13 mouse cellular contexts compared by ENCODE assay signal in the genomic region with DNA sequence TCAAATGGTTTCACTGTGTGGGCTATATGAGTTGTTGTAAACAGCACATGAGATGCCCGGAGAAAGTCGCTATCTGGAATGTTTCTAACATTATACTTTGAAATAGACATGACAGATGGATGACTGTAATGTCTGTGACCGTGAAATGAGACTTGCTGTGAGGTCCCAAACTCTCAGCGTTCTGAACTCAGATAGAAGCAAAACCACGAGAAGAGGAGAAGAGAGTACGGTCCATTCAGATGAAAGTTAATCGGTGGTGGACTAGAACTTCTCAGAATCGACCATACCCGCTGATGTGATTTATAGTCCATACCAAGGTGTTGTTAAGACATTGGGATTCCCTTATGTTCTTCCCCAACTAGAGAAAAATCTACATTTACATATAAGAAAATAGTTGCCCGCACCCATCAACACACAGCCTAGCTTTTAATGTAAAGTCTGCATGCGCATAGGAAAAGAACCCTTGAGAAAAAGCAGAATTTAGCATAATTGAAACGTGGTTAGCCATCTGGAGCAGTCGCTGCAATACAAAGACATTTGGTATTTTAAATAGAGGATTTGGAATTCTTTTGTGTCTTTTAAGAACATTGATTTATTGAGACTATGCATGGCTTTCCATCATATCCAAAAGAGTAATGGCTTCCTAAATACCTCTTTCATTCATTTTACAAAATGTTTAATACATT. TPM values are rescaled to one million over a fixed set of nuclear protein-coding genes. Genes with fewer than 3 reads are reported as not detected.
DNase-seq lines count a peak whose midpoint lies in the region; ATAC-seq lines count a peak whose summit lies in the region.
"Had no signal": no experiment of that assay in that cellular context is flagged by ENCODE, and none has a peak within 500 bp of the region (broad histone marks: within the 10 kb centered on the region; RNA-seq: fewer than 3 reads in every experiment).

No protein-coding gene starts in this region.

- no peak overlapping the region; the same call in 1 of the 2 replicates for H3K27ac ChIP-seq in embryonic facial prominence, embryonic 13.5 days
- H3K27ac ChIP-seq in embryonic facial prominence, embryonic 10.5 days (replicated peaks): no peak overlapping the region
- no peak overlapping the region for H3K27ac ChIP-seq in neural tube, embryonic 11.5 days (ENCODE audit: low read depth, low read length)
- H3K27ac ChIP-seq in midbrain, embryonic 11.5 days (ENCODE audit: low read depth, low read length): peak overlapping the region; percentile 45
- H3K27ac ChIP-seq: liver, embryonic 13.5 days had no signal

- H3K9ac ChIP-seq in embryonic facial prominence, embryonic 13.5 days: no peak overlapping the region
- no peak overlapping the region for H3K9ac ChIP-seq in neural tube, embryonic 11.5 days (ENCODE audit: low read length)
- H3K9ac ChIP-seq in midbrain, embryonic 11.5 days (ENCODE audit: low read length): no peak overlapping the region
- H3K9ac ChIP-seq: liver, embryonic 13.5 days had no signal

- ATAC-seq in embryonic facial prominence, embryonic 13.5 days (ENCODE audit: insufficient number of reproducible peaks, insufficient read depth, low FRiP score, low TSS enrichment, low read depth): no peak
- 0 out of 2 replicates have a peak, but pooled peaks have one; percentile 8 for ATAC-seq in neural tube, embryonic 11.5 days (ENCODE audit: insufficient read depth, low FRiP score, low TSS enrichment)
- ATAC-seq in midbrain, embryonic 11.5 days (ENCODE audit: low FRiP score): peak; percentile 39

- no peak for DNase-seq in embryonic facial prominence, embryonic 10.5 days (ENCODE audit: low spot score)
- no peak for DNase-seq in neural tube, embryonic 11.5 days (ENCODE audit: low spot score)
- DNase-seq in neural tube, embryonic 10.5 days (ENCODE audit: extremely low spot score, low spot score): no peak
- peak; percentile 91 for DNase-seq in midbrain, embryonic 11.5 days (ENCODE audit: low spot score, missing footprints)
- DNase-seq in B cell, adult 2 months: no peak
- DNase-seq in cerebellum, postnatal 36 days: no peak
- no peak for DNase-seq in ovary, postnatal 10 days (ENCODE audit: low spot score)
- DNase-seq: adrenal gland, postnatal 25 days; gastrocnemius, postnatal 14 days; kidney, adult 8-10 months; liver, embryonic 13.5 days; lung, postnatal 36 days had no signal

- no peaks in the 10 kb centered on the region for H3K9me3 ChIP-seq in embryonic facial prominence, embryonic 13.5 days
- no peaks in the 10 kb centered on the region for H3K9me3 ChIP-seq in embryonic facial prominence, embryonic 10.5 days
- H3K9me3 ChIP-seq in neural tube, embryonic 11.5 days (ENCODE audit: control insufficient read depth, low read length): no peaks in the 10 kb centered on the region
- H3K9me3 ChIP-seq in midbrain, embryonic 11.5 days (ENCODE audit: control insufficient read depth, low read length): no peaks in the 10 kb centered on the region
- H3K9me3 ChIP-seq: liver, embryonic 13.5 days had no signal

- peaks cover 35% of the 10 kb centered on the region for H3K4me1 ChIP-seq in embryonic facial prominence, embryonic 13.5 days
- H3K4me1 ChIP-seq in embryonic facial prominence, embryonic 10.5 days: peaks cover 20% of the 10 kb centered on the region
- H3K4me1 ChIP-seq in neural tube, embryonic 11.5 days (ENCODE audit: control insufficient read depth, insufficient read depth, low read length): peaks cover 21% of the 10 kb centered on the region
- peaks cover 36% of the 10 kb centered on the region for H3K4me1 ChIP-seq in midbrain, embryonic 11.5 days (ENCODE audit: control insufficient read depth, insufficient read depth, low read length)
- H3K4me1 ChIP-seq: liver, embryonic 13.5 days had no signal

- H3K36me3 ChIP-seq in embryonic facial prominence, embryonic 13.5 days: peaks cover 14% of the 10 kb centered on the region; the same call in 1 of the 2 replicates
- no peaks in the 10 kb centered on the region; the same call in 1 of the 2 replicates for H3K36me3 ChIP-seq in embryonic facial prominence, embryonic 10.5 days (replicated peaks)
- H3K36me3 ChIP-seq in neural tube, embryonic 11.5 days (ENCODE audit: control insufficient read depth, insufficient read depth, low read length): no peaks in the 10 kb centered on the region
- no peaks in the 10 kb centered on the region for H3K36me3 ChIP-seq in midbrain, embryonic 11.5 days (ENCODE audit: control insufficient read depth, insufficient read depth, low read length)
- H3K36me3 ChIP-seq: liver, embryonic 13.5 days had no signal

- H3K27me3 ChIP-seq in embryonic facial prominence, embryonic 13.5 days: no peaks in the 10 kb centered on the region
- 0 out of 2 replicates have a peak, but pooled peaks cover 3% of the 10 kb centered on the region for H3K27me3 ChIP-seq in embryonic facial prominence, embryonic 10.5 days (replicated peaks; ENCODE audit: low read depth, poor library complexity, severe bottlenecking)
- no peaks in the 10 kb centered on the region for H3K27me3 ChIP-seq in neural tube, embryonic 11.5 days (ENCODE audit: control insufficient read depth, insufficient read depth, low read length)
- no peaks in the 10 kb centered on the region for H3K27me3 ChIP-seq in midbrain, embryonic 11.5 days (ENCODE audit: control insufficient read depth, insufficient read depth, low read length)
- H3K27me3 ChIP-seq: liver, embryonic 13.5 days had no signal

- WGBS in embryonic facial prominence, embryonic 13.5 days: 47% methylated on average over 13 of the region's 13 CpGs
- WGBS in embryonic facial prominence, embryonic 10.5 days: 76% methylated on average over 13 of the region's 13 CpGs
- 30% methylated on average over 13 of the region's 13 CpGs for whole genome bisulfite sequencing in neural tube, embryonic 11.5 days
- 43% methylated on average over 13 of the region's 13 CpGs for WGBS in midbrain, embryonic 11.5 days

- no peak overlapping the region for H3K4me3 ChIP-seq in embryonic facial prominence, embryonic 13.5 days
- H3K4me3 ChIP-seq in embryonic facial prominence, embryonic 10.5 days: no peak overlapping the region
- H3K4me3 ChIP-seq in neural tube, embryonic 11.5 days (ENCODE audit: low read depth, low read length): no peak overlapping the region; the same call in 1 of the 2 replicates
- H3K4me3 ChIP-seq in midbrain, embryonic 11.5 days (ENCODE audit: low read depth, low read length): no peak overlapping the region
- H3K4me3 ChIP-seq: liver, embryonic 13.5 days had no signal

- peak overlapping the region; percentile 35; the same call in 1 of the 2 replicates for H3K4me2 ChIP-seq in embryonic facial prominence, embryonic 13.5 days
- peak overlapping the region; percentile 13; the same call in 1 of the 2 replicates for H3K4me2 ChIP-seq in neural tube, embryonic 11.5 days (ENCODE audit: low read depth)
- peak overlapping the region; percentile 12 for H3K4me2 ChIP-seq in midbrain, embryonic 11.5 days
- H3K4me2 ChIP-seq: liver, embryonic 13.5 days had no signal

RNA-seq across cellular contexts. Expression of gene Fat4, which starts 21.8 kb away (rescaled TPM):
- 19.6 and 23.9 TPM in 2 replicates for polyA plus RNA-seq in embryonic facial prominence, embryonic 13.5 days (2015; fragmentation: Nextera tagmentation; extraction: Ambion mirVana)
- polyA plus RNA-seq in embryonic facial prominence, embryonic 10.5 days (2016; fragmentation: Nextera tagmentation; extraction: Ambion mirVana): 7.1 and 7.6 TPM in 2 replicates
- 12.4 and 14.5 TPM in 2 replicates for polyA plus RNA-seq in neural tube, embryonic 11.5 days (2014; fragmentation: Nextera tagmentation; extraction: Ambion mirVana)
- 9.3 and 10.3 TPM in 2 replicates for polyA plus RNA-seq in midbrain, embryonic 11.5 days (2014; fragmentation: Nextera tagmentation; extraction: Ambion mirVana)
